ENCODE assay signal across 8 mouse cellular contexts in genomic region chr2:174110783-174111549, GRCm38 (mm10). TPM values are rescaled to one million over a fixed set of nuclear protein-coding genes. Genes with fewer than 3 reads are reported as not detected.
DNase-seq lines count a peak whose midpoint lies in the region; ATAC-seq and TF ChIP-seq lines count a peak whose summit lies in the region.

No protein-coding gene starts in this region.

- peak overlapping the region; percentile 73; the same call in 1 of the 2 replicates for H3K27ac ChIP-seq in bone marrow, adult 2 months (ENCODE audit: control insufficient read depth, insufficient read depth, low read depth, low read length, poor library complexity)
- H3K27ac ChIP-seq in intestine, embryonic 16.5 days (ENCODE audit: low read length) = peak overlapping the region; percentile 58; the same call in 1 of the 2 replicates

- peak; percentile 57 for ATAC-seq in intestine, embryonic 16.5 days

- H3K27me3 ChIP-seq in intestine, embryonic 16.5 days (replicated peaks; ENCODE audit: control insufficient read depth, insufficient read depth, low read length) = no peaks in the 10 kb centered on the region

- intact Hi-C loops in heart, postnatal 14 days (cut with DNase I) = loop anchor here (5.0 to 10.0 kb wide), 3 partner anchors 34 to 324 kb away; partner anchors contain the start of genes Ctsz and Stx16

- H3K4me3 ChIP-seq in bone marrow, adult 2 months (replicated peaks; ENCODE audit: control insufficient read depth, low read depth, low read length) = peak overlapping the region; percentile 55
- H3K4me3 ChIP-seq in intestine, embryonic 16.5 days (ENCODE audit: low read length) = peak overlapping the region; percentile 66

- no peaks in the 10 kb centered on the region for H3K36me3 ChIP-seq in intestine, embryonic 16.5 days (ENCODE audit: control insufficient read depth, insufficient read depth, low read length)

- peak overlapping the region; percentile 88 for H3K9ac ChIP-seq in intestine, embryonic 16.5 days (ENCODE audit: low read depth, low read length)

- DNase-seq in heart, adult 8-10 months (ENCODE audit: low spot score) = peak; percentile 21
- DNase-seq in heart, postnatal 14 days = no peak
- DNase-seq in forelimb bud, embryonic 11.5 days (ENCODE audit: low read depth, low spot score) = peak; percentile 16
- peak; percentile 34 for DNase-seq in lung, postnatal 14 days
- peak; percentile 56 to 58 for DNase-seq in spleen, postnatal 10 days (ENCODE audit: low spot score in 2 of 2)
- DNase-seq in left cerebral cortex, adult 18-20 months (ENCODE audit: low spot score in 2 of 2) = no peak

- WGBS in bone marrow, adult 2 months = 20% methylated on average over 33 of the region's 33 CpGs
- 42% methylated on average over 33 of the region's 33 CpGs for WGBS in intestine, embryonic 16.5 days

- TF ChIP-seq POLR2A in bone marrow, adult 2 months (IDR thresholded peaks at IDR 0.05; ENCODE audit: borderline replicate concordance, control insufficient read depth, low read depth, low read length) = peak; percentile 44; the same call in 1 of the 2 replicates

- H3K4me1 ChIP-seq in bone marrow, adult 2 months (ENCODE audit: control insufficient read depth, insufficient read depth, low read length) = peaks cover 4% of the 10 kb centered on the region
- peaks cover 14% of the 10 kb centered on the region; the same call in 1 of the 2 replicates for H3K4me1 ChIP-seq in intestine, embryonic 16.5 days (ENCODE audit: control insufficient read depth, insufficient read depth, low read length)

- peak overlapping the region; percentile 92 for H3K4me2 ChIP-seq in intestine, embryonic 16.5 days (ENCODE audit: low read depth, low read length)

- no peak for TF ChIP-seq CTCF in bone marrow, adult 2 months (IDR thresholded peaks at IDR 0.05; ENCODE audit: control insufficient read depth, insufficient read depth, low read length)

- H3K9me3 ChIP-seq in intestine, embryonic 16.5 days (ENCODE audit: control insufficient read depth, low read length) = no peaks in the 10 kb centered on the region

RNA-seq across cellular contexts. Expression of gene Npepl1, which starts 0.8 kb away (rescaled TPM):
- total RNA-seq in heart, adult 8-10 months (2022) = 10 to 100 TPM; 75.9 to 81.5 (median 77.7) TPM
- total RNA-seq in heart, postnatal 14 days (2021) = 10 to 100 TPM; 54.6 to 57.4 TPM
- 25.1 and 33.1 TPM in 2 replicates for polyA plus RNA-seq in bone marrow, adult 2 months (2011; ENCODE audit: insufficient read depth, insufficient read length, low replicate concordance, missing spikeins)
- polyA plus RNA-seq in intestine, embryonic 16.5 days (2015; fragmentation: Nextera tagmentation; extraction: Ambion mirVana) = 44.4 and 46.0 TPM in 2 replicates
- total RNA-seq in left cerebral cortex, adult 18-20 months (2021) = 10 to 100 TPM; 11.8 to 13.9 TPM

RNA-seq across cellular contexts. Expression of gene Stx16, which starts 34.9 kb away (rescaled TPM):
- 10 to 100 TPM; 17.0 to 21.3 (median 18.8) TPM for total RNA-seq in heart, adult 8-10 months (2022)
- 10 to 100 TPM; 25.9 to 30.0 TPM for total RNA-seq in heart, postnatal 14 days (2021)
- 20.2 and 45.9 TPM in 2 replicates for polyA plus RNA-seq in bone marrow, adult 2 months (2011; ENCODE audit: insufficient read depth, insufficient read length, low replicate concordance, missing spikeins)
- 8.3 and 9.1 TPM in 2 replicates for polyA plus RNA-seq in intestine, embryonic 16.5 days (2015; fragmentation: Nextera tagmentation; extraction: Ambion mirVana)
- 10 to 100 TPM; 58.2 to 62.5 TPM for total RNA-seq in left cerebral cortex, adult 18-20 months (2021)

Comparison
In these comparisons a context has a peak if more than half of its experiments do, and no peak if none do; other contexts are left out.
1. DNase-seq: peak in heart, adult 8-10 months (single experiment), forelimb bud, embryonic 11.5 days (single experiment), lung, postnatal 14 days (single experiment) and spleen, postnatal 10 days (2 of 2); none in heart, postnatal 14 days (0 of 2) and left cerebral cortex, adult 18-20 months (0 of 2).